Mouse (Mus musculus) heart, embryonic 15.5 days (tissue): ENCODE measurements around the gene 1600012H06Rik. TPM values are rescaled to one million over a fixed set of nuclear protein-coding genes. Genes with fewer than 3 reads are reported as not detected.
"Not testable (repeated sequence)": the region's sequence is repeated elsewhere in the genome, so short reads cannot be mapped to it uniquely, and the experiment has no call there.

ENCODE experiments used
- ATAC-seq: fragments of 200-750 bp; cut with Nextera tagmentation; replicated peaks from 2 replicates; pipeline ENCODE4 v1.8.0; 2017; ENCODE audit warnings: low read depth, moderate TSS enrichment; ENCODE audit not compliant: insufficient number of reproducible peaks, insufficient read depth, low FRiP score
- H3K27ac ChIP-seq: fragments of 300-500 bp; sonication (generic); 2 replicates; pipeline ENCODE4 v1.5.1; 2015; ENCODE audit warnings: mild to moderate bottlenecking, inconsistent platforms
- H3K27me3 ChIP-seq: fragments of 300-500 bp; sonication (generic); 2 replicates; pipeline ENCODE4 v1.6.1; 2015; ENCODE audit warnings: inconsistent platforms
- H3K36me3 ChIP-seq: fragments of 300-500 bp; sonication (generic); 2 replicates; pipeline ENCODE4 v1.6.1; 2015; ENCODE audit warnings: mild to moderate bottlenecking, inconsistent platforms
- H3K4me1 ChIP-seq: fragments of 300-500 bp; sonication (generic); replicated peaks from 2 replicates; pipeline ENCODE4 v1.6.1; 2015; ENCODE audit warnings: inconsistent platforms
- H3K4me2 ChIP-seq: fragments of 300-500 bp; sonication (generic); 2 replicates; pipeline ENCODE4 v1.6.1; 2015; ENCODE audit warnings: inconsistent platforms, mild to moderate bottlenecking, moderate library complexity
- H3K4me3 ChIP-seq: fragments of 300-500 bp; sonication (generic); 2 replicates; pipeline ENCODE4 v1.5.1; 2015; ENCODE audit warnings: mild to moderate bottlenecking, inconsistent platforms
- H3K9ac ChIP-seq: fragments of 300-500 bp; sonication (generic); 2 replicates; pipeline ENCODE4 v1.6.1; 2015; ENCODE audit warnings: mild to moderate bottlenecking, inconsistent platforms
- H3K9me3 ChIP-seq: fragments of 300-500 bp; sonication (generic); replicated peaks from 2 replicates; pipeline ENCODE4 v1.6.1; 2016; ENCODE audit warnings: inconsistent platforms
- WGBS: fragments of 180-500 bp; shearing (Covaris S2); methylation state at CpG from one replicate; pipeline ENCODE4 v1.1.7; 2015; ENCODE audit warnings: mixed read lengths; 5-methylcytosine and 5-hydroxymethylcytosine counted together
- polyA plus RNA-seq: library from polyadenylated mRNA; unstranded; fragments of >200 nt; fragmentation: Nextera tagmentation; extraction: Ambion mirVana; gene quantifications from 2 replicates; pipeline ENCODE4 v1.2.1, GENCODE M21; 2015

Gene 1600012H06Rik
- polyA plus RNA-seq, 1 experiment from 2014 or later = 30.9 TPM

DNA sequence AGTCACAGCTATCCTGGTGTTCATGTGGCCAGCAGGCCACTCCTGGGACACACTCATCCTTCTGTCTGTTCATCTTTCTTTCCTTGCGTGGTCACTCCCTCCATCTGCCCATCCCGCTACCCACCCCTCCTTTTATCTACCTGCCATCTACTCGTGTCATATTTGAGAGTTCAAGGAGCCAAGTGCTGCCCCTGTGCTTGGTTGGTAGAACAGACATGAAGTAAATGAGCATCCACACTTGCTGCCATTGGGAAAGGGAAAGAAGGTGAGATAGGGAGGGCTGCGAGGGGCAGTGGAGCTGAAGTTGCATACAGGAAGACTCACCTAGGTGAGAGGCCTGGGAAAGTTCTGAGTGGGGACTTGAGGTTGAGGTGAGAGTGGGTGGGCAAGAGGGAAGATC lies 28.6 kb upstream of the 1600012H06Rik start:
- no peak overlapping the region for H3K4me3 ChIP-seq
- no peaks in the 10 kb centered on the region for H3K36me3 ChIP-seq
- no peak overlapping the region for H3K9ac ChIP-seq
- peaks cover 5% of the 10 kb centered on the region for H3K27me3 ChIP-seq
- WGBS = 82% methylated on average over 4 of the region's 4 CpGs
- H3K4me2 ChIP-seq = no peak overlapping the region
- no peaks in the 10 kb centered on the region for H3K4me1 ChIP-seq
- no peaks in the 10 kb centered on the region for H3K9me3 ChIP-seq
- H3K27ac ChIP-seq = no peak overlapping the region
- ATAC-seq = no peak

DNA sequence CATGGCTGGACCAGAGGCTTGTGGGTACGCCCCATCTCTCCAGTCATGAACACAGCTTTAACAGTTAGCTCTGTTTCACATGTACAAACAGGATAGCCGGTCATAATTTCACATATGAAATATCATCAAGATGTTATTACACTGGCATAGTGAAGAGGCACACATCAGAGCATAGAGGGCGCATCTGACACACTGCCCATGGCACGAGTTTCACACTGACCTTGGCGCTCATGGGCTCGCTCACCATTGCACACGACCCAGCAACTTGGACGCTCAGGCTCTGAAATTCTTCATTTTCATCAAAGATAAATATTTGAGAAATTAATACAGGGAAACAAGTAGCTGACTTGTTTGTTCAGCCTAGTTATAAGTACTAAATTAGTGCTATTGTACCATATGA lies 25.1 kb upstream of the 1600012H06Rik start:
- H3K27ac ChIP-seq = no peak overlapping the region
- H3K27me3 ChIP-seq = peaks cover 5% of the 10 kb centered on the region
- no peak overlapping the region for H3K9ac ChIP-seq
- H3K9me3 ChIP-seq = no peaks in the 10 kb centered on the region
- ATAC-seq = no peak
- no peaks in the 10 kb centered on the region for H3K4me1 ChIP-seq
- H3K4me2 ChIP-seq = no peak overlapping the region
- no peak overlapping the region for H3K4me3 ChIP-seq
- WGBS = 81% methylated on average over 8 of the region's 8 CpGs
- H3K36me3 ChIP-seq = no peaks in the 10 kb centered on the region

DNA sequence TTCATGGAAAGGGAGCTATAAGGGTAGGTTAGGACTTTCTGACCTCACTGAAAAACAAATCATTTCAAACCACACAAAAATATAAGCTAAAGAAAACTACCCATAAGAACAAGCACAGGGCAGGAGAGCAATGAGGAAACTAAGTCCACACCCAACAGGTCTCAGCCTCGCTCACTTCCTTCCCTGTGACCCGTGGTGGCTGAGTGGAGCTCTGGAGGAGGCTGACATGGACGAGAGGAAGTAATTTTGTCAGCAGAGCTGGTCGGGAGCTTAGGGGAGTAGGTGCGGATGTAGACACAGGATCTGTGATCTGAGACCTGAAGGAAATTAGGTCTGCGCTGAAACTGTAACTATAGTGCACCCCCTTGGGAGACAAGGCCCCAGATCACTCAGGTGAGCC lies 21.4 kb upstream of the 1600012H06Rik start:
- Histone ChIP-seq H3K27me3 (peaks cover 9% of the 10 kb centered on the region), H3K4me1 (no peaks in the 10 kb centered on the region), H3K4me2 (no peak overlapping the region), H3K27ac (no peak overlapping the region), H3K9me3 (no peaks in the 10 kb centered on the region), H3K4me3 (no peak overlapping the region), H3K9ac (no peak overlapping the region), H3K36me3 (no peaks in the 10 kb centered on the region)
- ATAC-seq = no peak
- WGBS = 51% methylated on average over 6 of the region's 6 CpGs

DNA sequence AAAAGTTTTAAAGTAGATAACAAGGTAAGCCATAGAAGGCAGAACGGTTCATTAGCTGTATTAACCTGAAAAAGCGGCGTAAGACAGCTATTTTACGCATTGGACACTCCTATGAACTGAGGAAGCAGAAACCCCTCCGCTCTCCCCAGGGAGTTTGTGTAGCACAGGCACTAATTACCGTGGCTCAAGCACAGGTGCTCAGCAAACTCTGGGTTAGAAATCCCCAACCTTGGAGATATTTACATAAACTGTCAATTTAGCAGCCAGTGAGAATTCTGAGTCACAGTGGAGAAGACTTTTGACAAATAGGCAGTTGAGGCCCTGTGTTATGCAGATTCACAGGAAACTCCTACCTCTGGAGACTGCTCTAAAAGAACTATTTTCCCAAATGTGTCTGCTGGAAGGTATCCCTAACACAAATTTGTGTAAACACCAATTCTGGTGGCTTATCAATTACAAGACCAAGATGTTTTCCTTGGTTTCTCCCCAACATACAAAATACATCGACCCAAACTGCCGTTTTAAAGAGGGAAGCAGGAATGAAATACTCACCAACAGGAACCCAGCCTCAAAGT lies 15.3 kb upstream of the 1600012H06Rik start:
- Histone ChIP-seq H3K4me1 (no peaks in the 10 kb centered on the region), H3K9ac (no peak overlapping the region), H3K4me2 (no peak overlapping the region), H3K9me3 (no peaks in the 10 kb centered on the region), H3K27ac (no peak overlapping the region), H3K36me3 (no peaks in the 10 kb centered on the region), H3K4me3 (no peak overlapping the region), H3K27me3 (peaks cover 4% of the 10 kb centered on the region; the same call in 1 of the 2 replicates)
- no peak for ATAC-seq
- WGBS = 76% methylated on average over 8 of the region's 8 CpGs

DNA sequence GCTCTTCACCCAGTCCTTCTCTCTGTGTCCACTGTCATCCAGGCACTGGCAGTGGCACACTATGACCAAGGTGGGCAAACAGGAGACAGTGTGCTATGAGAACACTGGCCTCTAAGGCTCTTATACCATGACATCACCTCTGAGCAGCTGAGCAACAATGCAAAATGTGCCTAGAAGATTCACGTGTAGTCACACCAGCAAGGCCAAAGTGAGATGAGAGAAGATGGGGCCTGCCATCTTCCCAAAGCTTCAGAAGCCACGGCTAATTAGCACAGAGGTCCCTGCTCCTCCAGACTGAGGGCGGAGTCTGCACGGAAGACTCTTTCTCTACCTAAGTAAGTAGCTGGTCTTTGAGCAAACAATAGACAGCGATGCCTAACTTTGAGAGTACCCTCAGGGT lies 14.4 kb upstream of the 1600012H06Rik start:
- Histone ChIP-seq H3K4me1 (0 out of 2 replicates have a peak, but pooled peaks cover 2% of the 10 kb centered on the region), H3K36me3 (no peaks in the 10 kb centered on the region), H3K9ac (no peak overlapping the region), H3K4me3 (no peak overlapping the region), H3K9me3 (no peaks in the 10 kb centered on the region), H3K4me2 (no peak overlapping the region), H3K27ac (no peak overlapping the region), H3K27me3 (peaks cover 4% of the 10 kb centered on the region; the same call in 1 of the 2 replicates)
- no peak for ATAC-seq
- 69% methylated on average over 5 of the region's 5 CpGs for WGBS

DNA sequence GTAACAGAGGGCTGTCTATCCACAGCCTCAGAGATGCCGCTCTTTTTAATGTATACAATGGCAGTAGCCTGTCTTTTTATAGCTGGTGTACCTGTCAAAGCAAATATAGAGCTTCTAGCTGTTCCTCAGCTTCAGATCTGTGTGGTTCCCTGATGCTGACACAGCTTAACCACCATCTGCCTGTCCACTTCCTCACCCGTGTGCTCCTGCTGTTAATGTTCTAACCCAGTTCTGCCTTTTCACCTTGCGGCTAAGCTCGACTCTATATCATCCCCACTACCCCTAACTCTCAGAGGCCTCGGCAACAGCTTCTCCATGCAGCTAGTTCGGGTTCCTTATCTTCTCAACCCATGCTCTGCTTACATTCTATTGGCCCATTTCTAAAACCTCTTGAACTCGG lies 12.3 kb upstream of the 1600012H06Rik start:
- Histone ChIP-seq H3K27me3 (no peaks in the 10 kb centered on the region), H3K36me3 (no peaks in the 10 kb centered on the region), H3K9ac (no peak overlapping the region), H3K9me3 (no peaks in the 10 kb centered on the region), H3K27ac (no peak overlapping the region), H3K4me3 (no peak overlapping the region), H3K4me1 (0 out of 2 replicates have a peak, but pooled peaks cover 2% of the 10 kb centered on the region), H3K4me2 (no peak overlapping the region)
- WGBS = 62% methylated on average over 7 of the region's 7 CpGs
- ATAC-seq = no peak

DNA sequence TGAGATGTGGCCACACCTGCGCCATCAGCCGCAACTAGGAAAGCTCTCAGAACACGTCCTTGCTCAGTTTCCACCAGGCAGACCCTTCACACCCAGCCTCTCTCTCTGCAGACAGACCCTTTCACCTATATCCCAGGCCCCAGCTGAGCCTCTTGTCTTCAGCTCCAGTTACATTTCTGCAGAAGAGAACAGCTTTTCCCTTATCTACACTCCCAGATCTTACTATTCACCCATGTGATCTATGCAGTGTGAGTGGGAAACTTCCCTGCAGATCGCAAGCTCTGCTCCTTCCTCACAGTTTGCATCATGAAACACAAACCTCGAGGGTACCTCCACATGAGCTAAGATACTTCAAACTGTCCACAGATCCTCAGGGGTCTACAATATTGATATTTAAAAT lies 11.5 kb upstream of the 1600012H06Rik start:
- no peak for ATAC-seq
- H3K27me3 ChIP-seq = no peaks in the 10 kb centered on the region
- H3K9ac ChIP-seq = no peak overlapping the region
- H3K4me3 ChIP-seq = no peak overlapping the region
- no peak overlapping the region for H3K27ac ChIP-seq
- H3K4me1 ChIP-seq = 0 out of 2 replicates have a peak, but pooled peaks cover 2% of the 10 kb centered on the region
- H3K4me2 ChIP-seq = no peak overlapping the region
- H3K9me3 ChIP-seq = no peaks in the 10 kb centered on the region
- H3K36me3 ChIP-seq = no peaks in the 10 kb centered on the region
- WGBS = 75% methylated on average over 5 of the region's 5 CpGs

DNA sequence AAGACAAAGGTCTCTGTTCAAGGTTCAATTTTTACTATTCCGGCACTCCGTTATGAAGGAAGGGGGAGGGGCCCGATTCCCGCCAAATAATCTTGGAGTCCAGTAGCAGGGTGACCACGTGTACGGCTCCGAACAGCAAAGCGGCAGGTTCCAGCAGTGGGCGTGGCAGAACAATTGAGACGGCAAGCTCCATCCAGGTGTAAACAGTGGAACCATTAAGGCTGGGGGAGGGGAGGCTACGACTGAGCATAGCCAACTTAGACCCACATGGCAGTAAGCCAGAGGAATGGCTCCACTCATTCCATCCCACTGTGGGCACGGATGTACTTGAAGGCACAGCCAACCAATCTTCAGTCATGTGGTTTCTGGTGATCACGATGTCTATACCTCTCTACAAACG lies 7.7 kb upstream of the 1600012H06Rik start:
- WGBS = 75% methylated on average over 14 of the region's 14 CpGs
- H3K4me2 ChIP-seq, H3K27ac ChIP-seq, H3K27me3 ChIP-seq, H3K9ac ChIP-seq, H3K4me1 ChIP-seq, H3K36me3 ChIP-seq, H3K9me3 ChIP-seq, H3K4me3 ChIP-seq, ATAC-seq: not testable (repeated sequence)

DNA sequence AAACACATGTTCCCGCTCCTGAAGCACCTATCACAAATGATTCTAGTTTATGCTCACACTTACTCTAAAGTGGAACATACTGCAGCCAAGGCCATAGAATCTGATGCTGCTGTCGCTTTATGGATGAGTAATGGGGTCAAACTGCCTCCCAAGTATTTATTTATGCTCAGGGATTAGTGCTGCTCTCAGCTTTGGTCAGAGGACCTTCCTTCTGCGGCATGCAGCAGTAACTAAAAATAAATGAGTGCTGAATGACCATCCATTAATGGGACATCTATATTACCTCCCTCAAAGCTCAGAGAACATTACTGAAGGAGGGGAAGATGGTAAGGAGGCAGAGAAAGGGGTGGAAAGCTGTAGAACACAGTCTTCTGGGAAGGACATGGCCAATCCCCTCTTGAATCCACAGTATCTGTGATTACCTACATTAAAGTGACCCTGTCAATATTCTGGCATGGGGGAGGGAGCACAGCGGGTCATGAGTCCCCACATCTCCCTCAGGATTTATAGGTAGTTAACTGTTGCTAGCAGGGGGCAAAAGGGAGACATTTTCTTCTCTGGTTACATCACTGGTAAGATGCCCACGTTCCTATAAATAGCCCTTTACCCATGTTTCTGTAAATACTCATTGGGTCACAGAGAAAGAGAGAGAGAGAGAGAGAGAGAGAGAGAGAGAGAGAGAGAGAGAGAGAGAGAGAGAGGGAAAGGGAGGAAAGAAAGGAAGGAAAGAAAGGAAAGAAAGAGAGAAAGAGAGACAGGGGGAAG lies 7.0 kb upstream of the 1600012H06Rik start:
- Histone ChIP-seq H3K4me1 (0 out of 2 replicates have a peak, but pooled peaks cover 2% of the 10 kb centered on the region), H3K36me3 (no peaks in the 10 kb centered on the region), H3K9ac (no peak overlapping the region), H3K4me3 (no peak overlapping the region), H3K27ac (no peak overlapping the region), H3K27me3 (no peaks in the 10 kb centered on the region), H3K9me3 (no peaks in the 10 kb centered on the region), H3K4me2 (no peak overlapping the region)
- 60% methylated on average over 5 of the region's 5 CpGs for WGBS
- no peak for ATAC-seq

DNA sequence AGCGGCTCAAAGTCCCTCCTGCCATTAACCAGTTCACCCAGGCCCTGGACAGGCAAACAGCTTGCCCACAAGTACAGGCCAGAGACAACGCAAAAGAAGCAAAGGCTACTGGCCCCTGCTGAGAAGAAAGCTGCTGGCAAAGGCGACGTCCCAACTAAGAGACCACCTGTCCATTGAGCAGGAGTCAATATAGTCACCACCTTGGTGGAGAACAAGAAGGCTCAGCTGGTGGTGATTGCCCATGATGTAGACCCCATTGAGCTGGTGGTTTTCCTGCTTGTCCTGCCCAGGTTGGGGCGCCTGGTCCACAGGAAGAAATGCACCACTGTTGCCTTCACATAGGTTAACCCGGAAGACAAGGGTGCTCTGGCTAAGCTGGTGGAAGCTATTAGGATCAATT lies 803 bp upstream of the 1600012H06Rik start:
- 65% methylated on average over 6 of the region's 6 CpGs for WGBS
- Histone ChIP-seq H3K9ac (peak overlapping the region; percentile 91; the same call in 1 of the 2 replicates), H3K4me1 (peaks cover 25% of the 10 kb centered on the region), H3K4me3 (peak overlapping the region; percentile 93), H3K4me2 (peak overlapping the region; percentile 95), H3K36me3 (peaks cover 15% of the 10 kb centered on the region)
- H3K27ac ChIP-seq, ATAC-seq, H3K27me3 ChIP-seq, H3K9me3 ChIP-seq: not testable (repeated sequence)

DNA sequence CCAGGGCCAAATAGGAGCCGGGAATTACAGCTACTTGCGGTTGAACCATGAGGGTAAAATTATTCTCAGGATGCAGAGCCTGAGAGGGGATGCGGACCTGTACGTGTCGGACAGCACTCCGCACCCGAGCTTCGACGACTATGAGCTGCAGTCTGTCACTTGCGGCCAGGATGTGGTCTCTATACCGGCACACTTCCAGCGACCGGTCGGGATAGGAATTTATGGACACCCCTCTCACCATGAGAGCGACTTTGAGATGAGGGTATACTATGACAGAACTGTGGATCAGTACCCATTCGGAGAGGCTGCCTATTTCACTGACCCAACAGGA lies 710 bp downstream of the 1600012H06Rik start:
- 19% methylated on average over 16 of the region's 16 CpGs for WGBS

DNA sequence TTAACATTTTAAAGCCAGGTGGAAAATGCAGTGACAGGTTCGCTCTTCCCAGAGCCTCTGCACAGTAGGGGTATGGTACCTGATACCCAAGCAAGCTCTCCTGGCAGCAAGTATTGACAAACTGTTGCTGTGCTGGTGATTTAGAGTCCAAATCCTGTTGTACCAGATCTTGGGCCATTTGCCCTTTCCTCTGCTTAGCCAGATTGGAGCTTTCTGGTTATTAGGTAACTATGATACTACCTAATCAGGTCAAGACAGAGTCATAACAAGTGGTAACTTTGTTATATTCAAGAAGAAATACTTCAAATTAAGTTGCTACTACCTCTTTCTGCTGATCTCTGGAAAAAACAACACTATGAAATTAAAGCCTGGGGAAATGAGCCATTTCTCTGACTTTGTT lies 1.6 kb downstream of the 1600012H06Rik start:
- Histone ChIP-seq H3K9me3 (no peaks in the 10 kb centered on the region), H3K27ac (no peak overlapping the region), H3K27me3 (no peaks in the 10 kb centered on the region), H3K36me3 (peaks cover 20% of the 10 kb centered on the region), H3K4me3 (0 out of 2 replicates have a peak overlapping the region, but pooled peaks have one; percentile 6), H3K9ac (no peak overlapping the region), H3K4me2 (peak overlapping the region; percentile 95), H3K4me1 (peaks cover 25% of the 10 kb centered on the region)
- ATAC-seq = no peak
- 85% methylated on average over 1 of the region's 1 CpGs for WGBS

More for the DNA sequence above, 710 bp downstream of the 1600012H06Rik start:
- H3K27me3 ChIP-seq = no peaks in the 10 kb centered on the region
- H3K27ac ChIP-seq = peak overlapping the region; percentile 81
- H3K4me2 ChIP-seq = peak overlapping the region; percentile 95
- H3K9me3 ChIP-seq = no peaks in the 10 kb centered on the region
- peak overlapping the region; percentile 91 for H3K9ac ChIP-seq
- no peak for ATAC-seq
- peaks cover 25% of the 10 kb centered on the region for H3K4me1 ChIP-seq
- peaks cover 15% of the 10 kb centered on the region for H3K36me3 ChIP-seq
- peak overlapping the region; percentile 93 for H3K4me3 ChIP-seq
